Mouse (Mus musculus) embryo, embryonic 10 days (tissue): ENCODE results near the gene Ankrd34c.
A peak's percentile ranks its signal among the peaks of the same experiment; 100 is the strongest.

Experiments
- DNase-seq: peaks from one replicate; pipeline ENCODE4 v3.0.0-alpha.2; 2015; ENCODE audit warnings: low spot score

The Ankrd34c gene

DNA sequence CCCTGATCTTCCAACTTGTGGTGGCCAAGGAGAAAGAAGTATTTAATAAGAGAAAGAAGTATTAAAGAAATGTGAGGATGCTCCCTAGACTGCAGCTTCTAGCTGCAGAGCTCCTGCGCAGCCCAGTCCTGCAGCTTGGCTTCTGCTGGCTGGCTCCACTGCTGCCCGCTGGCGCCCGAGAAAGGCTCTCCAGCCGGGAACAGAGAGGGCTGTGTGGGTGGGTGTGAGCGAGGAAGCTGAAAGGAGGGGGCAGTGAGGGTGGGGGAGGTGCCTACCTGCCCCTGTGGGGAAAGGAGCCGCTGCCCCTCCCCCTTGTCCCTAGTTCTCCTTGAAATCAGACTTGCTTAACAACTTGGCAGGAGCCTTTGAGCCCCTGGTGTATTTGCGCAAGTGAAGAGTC is at the start of gene Ankrd34c:
Gene Ankrd34c (minus strand): TSS at position 181 of the 400 bp plus-strand sequence.
- no peak for DNase-seq

DNA sequence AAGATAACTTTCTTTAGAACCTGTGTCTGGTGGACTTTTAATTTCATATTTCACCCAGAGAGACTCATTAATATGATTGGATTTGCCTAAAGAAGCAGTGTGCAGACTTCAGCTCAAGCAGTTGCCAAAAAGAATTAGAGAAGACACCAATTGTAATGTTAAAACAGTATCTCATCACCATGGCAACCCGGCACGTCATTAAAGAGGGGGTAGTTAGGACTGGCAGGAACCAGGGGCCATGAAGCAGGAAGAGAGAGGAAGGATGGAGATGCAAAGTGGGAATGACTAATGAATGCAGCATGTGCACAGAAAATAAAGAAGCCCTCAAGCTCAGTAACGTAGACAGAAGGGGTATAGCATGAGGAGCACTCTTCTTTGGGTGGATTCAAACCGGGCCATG is 49.3 kb upstream of the Ankrd34c start:
- DNase-seq: no peak

DNA sequence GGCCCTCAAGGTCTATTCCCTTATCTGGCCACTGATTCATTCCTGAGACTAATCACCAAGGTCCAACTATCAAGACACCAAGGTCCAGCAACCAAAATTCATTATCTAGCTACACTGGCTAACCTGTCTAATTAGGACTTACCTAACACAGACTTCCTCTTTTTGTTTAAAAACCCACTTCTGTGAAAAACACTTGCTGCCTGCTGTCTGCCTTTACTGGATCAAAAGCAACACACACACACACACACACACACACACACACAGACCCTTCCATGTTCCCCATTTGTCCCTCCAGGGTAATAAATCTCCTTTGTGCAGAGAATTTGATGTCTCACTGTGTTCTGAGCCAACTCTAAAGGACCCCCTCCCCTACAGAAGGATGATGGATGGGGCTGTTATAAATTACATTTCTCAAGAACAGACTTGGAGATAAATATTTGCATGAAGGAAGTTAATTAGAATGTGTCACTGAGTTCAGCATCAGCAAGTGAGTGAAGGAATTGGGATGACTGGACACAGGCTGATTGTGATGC is 43.2 kb upstream of the Ankrd34c start:
- DNase-seq: no peak

DNA sequence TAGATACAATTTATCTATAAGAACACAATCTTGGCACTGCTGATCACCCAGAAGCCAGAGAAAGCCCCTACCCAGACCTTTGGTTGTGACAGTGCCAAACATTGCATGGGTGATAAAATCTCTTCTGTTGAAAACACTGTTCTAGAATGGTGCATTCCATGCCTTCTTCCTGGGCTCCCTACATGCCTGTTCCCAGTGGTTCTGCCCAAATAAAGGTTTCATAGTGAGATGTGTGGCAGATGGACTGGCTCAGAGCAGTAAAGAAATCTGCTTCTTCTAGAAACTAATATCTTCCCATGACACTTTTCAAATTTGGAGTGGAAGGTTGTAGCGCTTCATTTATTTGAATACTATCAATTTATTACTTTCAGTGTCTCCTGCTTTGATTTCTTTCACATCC is 41.0 kb upstream of the Ankrd34c start:
- DNase-seq: no peak

DNA sequence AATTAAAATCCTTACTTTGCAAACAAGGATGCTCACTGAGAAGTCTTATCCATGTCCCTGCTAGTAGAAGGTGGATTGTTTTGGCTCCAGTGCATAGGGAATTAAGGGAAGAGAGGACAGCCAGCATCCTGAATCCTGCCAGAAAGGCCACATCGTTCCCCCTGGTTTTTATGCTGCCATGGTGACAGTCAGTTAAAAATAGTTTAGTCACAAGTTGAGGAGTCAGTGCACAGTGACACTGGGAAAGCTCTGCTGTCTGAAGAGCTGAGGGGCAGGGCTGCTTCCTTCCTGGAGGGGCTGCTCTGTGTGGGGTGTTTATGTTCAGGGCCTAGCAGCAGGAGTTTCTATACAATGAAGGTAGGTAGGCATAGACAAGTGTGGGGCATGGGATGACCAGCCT is 32.9 kb upstream of the Ankrd34c start:
- DNase-seq: no peak

DNA sequence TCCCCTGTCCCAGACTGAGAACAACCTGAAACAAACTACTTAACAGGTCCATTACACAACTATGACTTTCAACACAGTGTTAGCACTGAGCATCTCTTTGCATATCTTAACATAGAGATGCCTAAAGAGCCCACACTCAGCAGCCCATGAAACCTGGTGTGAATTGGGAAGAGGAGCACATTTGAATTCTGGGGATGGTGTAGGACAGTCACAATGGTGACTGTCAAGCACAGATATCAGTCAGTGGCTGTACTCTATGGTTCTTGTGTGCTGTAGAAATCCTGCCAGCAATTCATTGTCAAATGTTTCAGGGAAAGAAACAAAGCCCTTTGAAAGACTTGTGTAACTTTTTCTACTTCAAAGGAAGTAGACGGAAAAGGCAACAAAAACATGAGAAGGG is 23.7 kb upstream of the Ankrd34c start:
- no peak for DNase-seq

DNA sequence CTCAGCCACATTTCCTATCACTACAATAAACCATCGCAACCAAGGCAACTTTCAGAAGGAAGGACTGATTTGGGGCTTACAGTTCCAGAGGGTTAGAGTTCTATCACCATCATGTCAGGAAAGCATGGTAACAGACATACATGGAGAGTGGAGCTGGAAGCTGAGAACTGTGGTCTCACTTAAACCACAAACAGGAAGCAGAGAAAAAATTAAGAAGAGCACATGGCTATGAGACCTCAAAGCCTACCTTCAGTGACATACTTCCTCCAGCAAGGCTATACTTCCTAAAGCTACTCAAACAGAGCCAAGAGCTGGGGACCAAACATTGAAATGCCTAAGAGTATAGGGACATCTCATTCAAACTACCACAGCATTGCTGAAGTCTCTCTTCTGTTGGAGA is 20.3 kb upstream of the Ankrd34c start:
- DNase-seq: no peak

DNA sequence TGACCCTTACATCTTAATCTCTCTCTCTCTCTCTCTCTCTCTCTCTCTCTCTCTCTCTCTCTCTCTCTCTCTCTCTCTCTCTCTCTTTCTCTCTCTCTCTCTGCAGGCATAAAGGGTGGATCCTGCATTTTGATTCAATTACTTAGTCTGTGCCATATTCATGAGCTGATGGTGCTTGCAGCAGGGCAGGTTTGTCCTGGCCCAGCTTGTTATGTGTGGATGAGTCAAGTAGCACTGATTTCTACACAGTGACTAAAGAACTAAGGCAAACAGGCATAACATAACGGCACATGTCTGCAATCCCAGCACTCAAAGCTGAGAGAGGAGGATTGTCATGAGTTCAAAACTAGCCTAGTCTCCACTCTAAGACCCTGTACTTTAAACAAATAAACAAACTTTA is 19.9 kb upstream of the Ankrd34c start:
- no peak for DNase-seq

DNA sequence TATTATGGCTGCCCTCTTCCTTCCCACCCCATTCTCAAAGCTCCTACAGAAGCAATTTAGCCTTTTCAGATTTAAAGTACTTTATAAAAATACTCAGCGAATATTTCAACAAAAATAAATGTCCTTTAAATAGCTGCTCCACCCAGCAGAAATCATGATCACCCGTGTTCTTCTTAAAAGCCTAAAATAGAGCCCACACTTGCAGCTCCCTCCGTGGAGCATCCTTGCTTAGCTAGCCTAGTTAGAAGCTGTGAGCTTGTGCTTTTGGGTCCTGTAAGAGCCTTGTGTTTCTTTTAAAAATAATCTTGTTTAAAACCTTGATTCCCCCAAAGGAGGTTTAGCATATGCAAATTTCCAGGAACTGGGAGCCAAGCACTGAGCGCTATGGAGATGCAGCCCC is 19.3 kb upstream of the Ankrd34c start:
- DNase-seq: no peak

DNA sequence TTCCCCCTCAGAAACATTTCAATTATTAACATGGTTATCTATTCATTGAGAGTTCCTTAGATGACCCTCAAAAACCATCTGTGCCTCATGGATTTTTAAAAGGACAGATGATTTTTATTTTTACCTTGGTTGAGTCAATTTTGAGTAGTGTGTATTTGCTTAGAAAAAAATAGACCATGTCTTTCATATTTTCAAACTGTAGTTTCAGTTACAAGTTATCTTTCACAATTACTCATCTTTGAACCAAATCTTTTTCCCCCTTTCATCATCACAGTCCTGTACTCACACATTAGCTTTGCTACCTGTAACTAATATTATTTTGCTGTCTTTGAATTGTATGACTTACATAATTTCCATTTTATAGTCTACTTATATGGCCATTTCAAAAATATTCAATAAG is 1.8 kb upstream of the Ankrd34c start:
- DNase-seq: no peak

DNA sequence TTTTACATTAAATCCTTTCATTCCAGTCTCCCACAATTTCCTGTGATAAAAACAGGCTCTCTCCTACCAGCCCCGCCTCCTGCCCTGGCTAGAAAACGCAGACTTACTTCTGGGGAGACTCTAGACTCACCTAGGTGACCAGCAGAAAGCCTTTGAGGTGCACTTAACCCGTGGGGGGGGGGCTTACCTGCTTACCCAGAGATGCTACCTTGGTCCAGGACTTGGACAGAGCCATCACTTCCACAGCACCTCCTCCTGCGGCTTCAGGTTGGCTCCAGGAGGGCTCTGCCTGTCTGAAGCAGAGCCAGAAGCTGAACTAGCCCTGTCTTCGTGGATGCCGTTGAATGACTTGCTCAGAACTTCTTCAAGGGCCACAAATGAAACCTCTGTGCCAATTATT is 387 bp downstream of the Ankrd34c start:
- DNase-seq: no peak

DNA sequence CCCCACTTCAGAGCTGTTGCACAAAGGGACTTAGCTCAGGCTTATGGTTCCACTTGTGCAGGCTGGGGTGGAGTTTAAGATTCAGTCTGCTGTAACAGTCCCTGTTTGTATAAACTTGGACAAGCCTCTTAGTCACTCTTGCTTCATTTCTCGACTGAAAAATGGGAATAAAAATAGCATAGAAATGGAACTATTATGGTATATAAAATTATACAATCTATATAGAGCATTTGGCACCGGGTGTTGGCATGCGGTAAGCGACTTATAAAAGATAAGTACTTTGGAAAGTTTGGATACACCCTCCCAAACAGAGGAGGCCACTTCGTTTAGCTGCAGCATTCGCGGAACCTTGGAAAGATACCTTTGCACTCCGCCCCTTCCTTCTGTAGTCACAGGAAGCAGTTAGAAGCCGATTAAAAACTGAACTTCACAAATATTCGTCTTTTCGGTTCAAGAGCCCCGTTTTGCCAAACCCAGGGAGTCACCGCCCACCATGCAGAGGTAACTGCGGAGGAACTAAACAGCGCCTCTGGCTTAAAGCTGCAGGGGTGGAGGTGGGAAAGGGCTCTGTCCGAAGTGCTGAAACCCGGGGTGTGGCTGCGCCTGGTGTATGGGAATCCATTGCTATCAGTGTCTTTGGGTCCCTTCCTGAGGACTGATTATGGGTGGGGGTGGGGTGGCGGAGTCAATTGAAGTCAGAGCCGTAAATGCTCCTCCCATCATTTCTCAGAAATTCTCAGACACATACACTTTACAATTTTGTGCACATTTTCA is 1.2 kb downstream of the Ankrd34c start:
- DNase-seq: peak; percentile 74

DNA sequence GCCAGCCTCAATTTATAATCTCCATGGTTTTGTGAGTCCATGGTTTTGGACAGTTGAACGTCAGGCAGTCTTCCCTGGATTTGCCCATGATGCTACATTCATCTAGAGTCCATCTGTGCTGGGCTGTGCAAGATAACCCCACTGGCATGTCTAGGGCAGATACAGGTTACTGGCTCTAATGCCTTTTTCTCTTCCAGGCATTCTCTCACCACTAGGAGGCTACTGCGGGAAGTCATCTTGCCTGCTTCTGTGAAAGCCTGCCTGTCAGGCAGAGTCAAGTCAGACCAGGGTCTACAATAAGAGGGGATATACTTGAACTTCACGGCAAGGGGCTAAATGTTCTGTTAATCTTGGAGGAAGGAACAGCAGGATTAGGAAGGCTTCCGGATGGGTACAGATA is 31.4 kb downstream of the Ankrd34c start:
- peak; percentile 54 for DNase-seq

DNA sequence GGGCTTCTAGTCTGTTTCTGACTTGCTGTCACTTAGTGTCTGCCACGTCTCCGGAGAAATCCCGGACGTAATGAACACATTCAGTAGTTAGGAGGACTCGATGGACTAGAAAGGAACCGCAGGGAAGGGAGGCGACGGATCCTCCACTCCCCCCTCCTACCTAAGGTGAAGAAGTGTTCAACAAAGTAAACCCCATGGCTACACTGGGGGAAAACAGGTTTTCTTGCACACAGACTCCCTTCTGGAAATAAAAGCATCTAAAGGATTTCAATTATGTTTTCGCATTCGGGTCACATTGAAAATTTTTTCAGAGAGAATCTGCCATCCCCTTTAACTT is 33.1 kb downstream of the Ankrd34c start:
- no peak for DNase-seq

DNA sequence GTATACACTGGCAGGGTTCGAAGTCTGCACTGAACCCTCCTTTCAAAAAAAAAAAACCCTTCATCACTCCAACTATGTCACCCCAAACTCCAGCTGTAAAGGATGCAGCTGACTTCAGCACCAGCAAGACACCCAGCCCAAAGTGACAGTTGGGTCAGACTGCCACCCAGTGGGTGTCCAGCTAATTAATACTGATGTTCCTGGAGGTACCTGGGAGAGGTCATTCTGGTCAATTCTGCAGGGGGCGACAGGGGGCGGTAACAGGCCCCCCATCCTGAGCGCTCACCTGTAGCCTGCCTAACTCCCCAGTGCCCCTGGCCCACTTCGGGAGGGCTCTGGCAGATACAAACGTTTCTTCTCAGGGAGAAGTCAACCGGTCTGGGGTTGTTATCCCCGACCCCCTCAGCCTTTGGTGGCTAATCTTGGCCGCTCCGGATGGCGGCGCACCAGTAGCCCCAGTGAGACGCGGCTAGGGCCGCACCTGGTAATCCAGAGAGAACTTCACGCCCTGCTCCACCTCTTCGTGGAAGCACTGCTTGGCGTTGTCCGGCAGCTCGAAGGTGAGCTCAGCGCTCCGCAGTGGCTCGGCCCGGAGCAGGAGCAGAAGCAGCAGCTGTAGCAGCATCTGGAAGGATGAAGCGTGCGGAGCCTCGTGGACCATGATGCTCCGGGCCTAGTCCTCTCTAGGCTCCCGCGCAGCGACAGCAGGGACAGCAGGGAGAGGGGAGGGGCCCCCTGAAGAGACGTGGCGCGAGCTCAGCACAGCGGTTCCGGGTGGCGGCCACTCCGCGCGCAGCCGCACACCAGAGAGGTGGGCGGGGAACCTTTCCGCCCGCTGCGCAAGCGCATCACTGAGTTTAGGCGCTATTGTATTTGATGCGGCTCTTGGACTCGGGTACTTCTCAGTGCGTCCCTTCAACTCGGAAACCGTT is 33.7 kb downstream of the Ankrd34c start, which contains the start of gene Tmed3:
Gene Tmed3 (minus strand): TSS at position 804 of the 932 bp plus-strand sequence.
- peak; percentile 94 for DNase-seq

DNA sequence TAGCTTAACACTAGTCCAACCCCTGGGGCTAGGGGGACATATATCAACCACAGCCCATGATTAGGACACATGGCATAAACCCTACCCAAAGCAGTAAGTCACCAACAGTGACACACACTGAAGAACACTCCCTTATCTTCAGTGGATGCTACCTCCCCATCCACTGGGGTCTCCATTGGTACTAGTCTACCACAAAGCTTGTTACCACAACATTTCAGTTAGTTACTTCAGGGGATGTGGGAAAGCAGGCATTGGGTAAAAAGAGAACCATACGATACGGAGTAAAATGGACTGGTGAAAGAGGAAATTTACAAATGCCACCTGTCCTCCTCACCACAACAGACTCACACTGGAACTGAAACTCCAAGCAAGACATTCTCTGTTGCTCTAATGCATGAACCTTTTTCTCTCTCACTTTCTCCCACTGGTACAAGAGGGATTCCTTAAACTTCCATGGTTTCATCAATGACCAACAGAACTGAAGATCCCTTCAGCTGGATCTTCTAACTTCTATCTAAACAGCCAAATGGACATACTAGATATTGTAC is 37.3 kb downstream of the Ankrd34c start:
- DNase-seq: no peak

DNA sequence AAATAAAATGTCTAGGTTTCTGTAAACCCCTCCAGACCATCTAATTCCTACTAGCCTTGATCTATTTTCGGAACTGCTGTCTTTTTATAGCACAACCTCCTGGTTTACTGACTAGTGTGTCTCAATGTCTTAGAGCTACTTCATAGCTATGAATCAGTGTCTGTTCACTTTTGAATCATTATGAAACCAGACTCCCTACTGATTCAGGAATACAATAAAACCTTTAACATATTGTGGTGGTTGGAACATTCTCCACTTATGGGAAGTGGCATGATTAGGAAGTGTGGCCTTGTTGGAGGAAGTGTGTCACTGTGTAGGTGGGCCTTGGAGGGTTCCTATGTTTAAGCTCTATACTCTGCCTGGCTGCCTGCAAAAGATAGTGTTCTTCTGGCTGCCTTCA is 43.1 kb downstream of the Ankrd34c start:
- no peak for DNase-seq

DNA sequence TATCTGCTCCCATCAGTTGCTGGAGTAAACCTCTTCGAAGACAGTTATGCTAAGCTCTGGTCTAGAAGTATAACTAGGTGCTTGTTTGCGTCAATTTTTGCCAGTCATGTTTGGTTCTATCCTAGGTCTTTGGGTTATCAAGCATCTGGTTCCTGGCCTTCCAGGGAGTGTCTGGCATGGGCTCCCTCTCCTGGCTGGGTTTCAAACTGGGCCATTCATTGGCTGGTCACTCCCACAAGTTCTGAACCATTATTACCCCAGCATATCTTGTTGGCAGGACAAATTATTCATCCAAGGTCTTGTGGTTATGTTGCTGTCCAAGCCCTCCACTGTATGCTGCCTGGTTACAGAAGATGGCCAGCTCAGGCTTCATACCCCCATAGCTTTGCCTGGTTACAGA is 44.6 kb downstream of the Ankrd34c start:
- DNase-seq: no peak

DNA sequence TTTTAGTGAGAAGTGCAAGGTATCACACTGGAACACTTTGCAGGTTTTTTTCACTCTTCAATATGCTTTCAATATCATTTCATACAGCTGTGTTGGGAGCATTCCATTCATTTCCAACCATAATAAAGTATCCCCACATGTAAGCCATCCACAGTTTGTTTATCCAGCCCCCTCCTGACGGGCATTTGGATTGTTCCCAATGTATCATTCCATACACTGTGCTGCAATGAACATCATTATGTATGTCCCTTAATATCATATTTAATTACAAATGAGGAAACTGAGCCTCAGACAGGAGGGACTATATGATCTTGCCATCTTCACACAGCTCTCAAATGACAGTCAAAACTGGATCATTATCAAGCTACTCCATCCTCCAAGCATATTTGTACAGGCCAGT is 49.1 kb downstream of the Ankrd34c start:
- DNase-seq: no peak

DNA sequence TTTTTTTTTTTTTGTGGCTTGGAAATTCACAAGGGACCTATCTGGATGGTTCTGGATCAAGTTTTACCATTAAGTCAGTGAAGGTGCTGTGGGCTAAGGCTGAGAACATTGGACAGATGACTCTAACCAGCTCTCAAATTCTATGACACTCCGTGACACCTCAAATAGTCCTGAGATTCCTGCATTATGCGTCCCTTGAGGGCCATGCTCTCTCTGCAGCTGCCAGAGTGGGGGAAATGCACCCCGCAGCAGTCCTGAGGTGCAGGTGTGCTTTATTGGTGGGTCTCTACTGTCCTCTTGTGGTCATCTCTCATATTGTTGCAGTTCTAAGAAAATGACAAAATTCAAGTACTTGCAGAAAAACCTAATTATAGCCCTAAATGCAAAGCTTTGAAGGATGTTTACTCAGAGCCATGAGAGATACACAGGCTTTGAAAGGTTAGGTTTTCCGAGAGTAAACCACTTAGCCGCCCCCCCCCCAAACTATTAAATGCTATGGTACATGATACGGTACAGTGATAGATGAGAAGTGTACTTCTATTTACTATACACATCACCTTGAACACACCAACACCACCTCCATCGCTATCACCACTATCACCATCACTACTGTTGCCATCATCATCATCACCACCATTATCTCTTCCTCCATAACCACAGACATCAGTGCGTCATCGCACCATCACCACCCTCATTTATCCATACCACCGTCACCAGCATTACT is 50.6 kb downstream of the Ankrd34c start:
- DNase-seq: peak; percentile 45

DNA sequence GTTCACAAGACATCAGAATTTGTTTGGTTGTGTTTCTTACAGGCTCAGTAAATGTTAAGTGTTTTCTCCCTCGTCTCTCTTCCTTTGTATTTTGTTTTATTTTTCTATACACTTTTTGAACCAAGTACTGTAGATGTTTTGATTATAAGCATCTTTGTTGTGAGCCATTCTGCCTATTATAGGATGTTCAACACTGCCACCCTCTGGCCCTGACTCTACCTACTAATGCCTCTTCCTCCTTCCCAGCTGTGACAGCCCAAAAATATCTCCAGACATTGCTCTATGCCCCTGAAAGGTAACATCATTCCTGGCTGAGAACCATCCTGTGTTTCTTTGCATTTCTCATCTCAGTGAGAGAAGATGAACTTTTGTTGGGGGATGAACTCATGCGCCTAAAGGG is 52.0 kb downstream of the Ankrd34c start:
- DNase-seq: no peak

DNA sequence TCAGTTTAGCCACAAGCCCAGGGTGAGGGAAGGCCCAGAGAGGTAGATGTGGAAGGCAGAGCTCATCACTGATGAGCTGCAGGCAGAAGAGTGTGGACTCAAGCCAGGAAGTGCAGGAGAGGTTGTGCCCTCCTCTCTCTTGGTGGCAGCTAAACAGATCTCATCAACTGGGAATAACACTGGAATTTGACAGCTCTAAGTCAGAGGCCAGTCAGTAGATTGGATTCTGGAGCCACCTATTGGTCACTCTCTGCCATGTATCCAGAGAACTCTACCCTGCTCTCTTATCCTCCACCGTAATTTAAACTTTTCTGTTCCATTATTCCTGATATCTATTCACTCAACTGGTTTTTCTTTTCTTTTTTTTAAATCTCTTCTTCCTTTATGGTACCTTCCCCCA is 59.3 kb downstream of the Ankrd34c start:
- DNase-seq: peak; percentile 46
